Mouse (Mus musculus) CD4-positive helper T cell, adult 2 months (primary cell): Measurements from ENCODE around the gene Rnf41.

Source experiments
- DNase-seq: peaks from one replicate; pipeline ENCODE4 v3.0.0-alpha.2; 2012; ENCODE audit warnings: low read depth, missing footprints, low spot score

Gene Rnf41

DNA sequence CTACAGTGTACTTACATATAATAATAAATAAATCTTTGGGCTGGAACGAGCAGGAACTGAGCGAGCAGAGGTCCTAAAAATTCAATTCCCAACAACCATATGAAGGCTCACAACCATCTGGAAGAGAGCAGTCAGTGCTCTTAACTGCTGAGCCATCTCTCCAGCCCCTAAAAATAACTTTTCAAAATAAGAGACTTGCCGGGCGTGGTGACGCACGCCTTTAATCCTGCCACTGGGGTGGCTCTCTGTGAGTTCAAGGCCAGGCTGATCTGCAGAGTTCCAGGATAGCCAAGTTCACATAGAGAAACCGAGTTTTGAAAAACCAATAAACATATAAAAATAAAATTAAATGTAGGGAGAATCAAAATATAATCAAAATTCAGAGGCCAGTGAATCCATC lies 74.9 kb downstream of the Rnf41 start:
- DNase-seq, result no peak

DNA sequence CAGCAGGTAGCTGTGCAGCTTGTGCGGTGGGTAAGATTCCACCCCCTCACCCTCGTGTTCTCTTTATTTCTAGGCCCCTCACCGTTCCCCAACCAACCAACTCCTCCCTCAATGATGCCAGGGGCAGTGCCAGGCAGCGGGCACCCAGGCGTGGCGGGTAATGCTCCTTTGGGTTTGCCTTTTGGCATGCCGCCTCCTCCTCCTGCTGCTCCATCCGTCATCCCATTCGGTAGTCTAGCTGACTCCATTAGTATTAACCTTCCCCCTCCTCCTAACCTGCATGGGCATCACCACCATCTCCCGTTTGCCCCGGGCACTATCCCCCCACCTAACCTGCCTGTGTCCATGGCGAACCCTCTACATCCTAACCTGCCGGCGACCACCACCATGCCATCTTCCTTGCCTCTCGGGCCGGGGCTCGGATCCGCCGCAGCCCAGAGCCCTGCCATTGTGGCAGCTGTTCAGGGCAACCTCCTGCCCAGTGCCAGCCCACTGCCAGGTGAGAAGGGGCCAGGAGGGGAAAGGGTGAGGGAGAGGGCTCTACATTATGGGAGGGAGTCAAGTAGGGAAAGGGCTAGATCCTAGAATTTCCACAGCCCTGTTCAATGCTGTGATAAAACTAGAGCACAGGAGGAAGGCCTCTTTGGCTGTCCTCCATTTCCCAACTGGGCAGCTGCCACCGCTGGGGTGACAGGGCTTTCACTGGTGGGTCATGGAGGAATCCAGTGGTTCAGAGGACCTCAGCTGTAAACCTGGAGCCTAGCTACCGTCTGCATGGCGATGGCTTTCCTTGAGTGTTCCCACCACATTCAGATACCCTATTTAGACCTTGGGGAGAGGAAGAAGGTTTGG lies 76.6 kb downstream of the Rnf41 start:
- DNase-seq, result no peak

DNA sequence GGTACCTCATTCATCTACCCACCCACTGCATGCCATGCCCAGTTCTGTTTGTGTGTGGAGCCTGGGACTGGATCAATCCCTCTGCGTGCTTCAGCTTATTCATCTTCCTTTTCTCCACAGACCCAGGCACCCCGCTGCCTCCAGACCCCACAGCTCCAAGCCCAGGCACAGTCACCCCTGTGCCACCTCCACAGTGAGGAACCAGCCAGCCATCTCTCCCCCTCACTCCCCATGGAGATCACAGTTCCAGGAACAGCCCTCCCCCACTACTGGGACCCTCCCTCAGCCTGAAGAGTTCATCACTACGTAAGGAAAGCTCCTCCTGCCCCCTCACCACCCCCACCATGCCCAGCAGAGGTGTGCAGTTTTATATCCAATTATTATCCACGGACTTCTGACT lies 77.3 kb downstream of the Rnf41 start:
- DNase-seq, result no peak

DNA sequence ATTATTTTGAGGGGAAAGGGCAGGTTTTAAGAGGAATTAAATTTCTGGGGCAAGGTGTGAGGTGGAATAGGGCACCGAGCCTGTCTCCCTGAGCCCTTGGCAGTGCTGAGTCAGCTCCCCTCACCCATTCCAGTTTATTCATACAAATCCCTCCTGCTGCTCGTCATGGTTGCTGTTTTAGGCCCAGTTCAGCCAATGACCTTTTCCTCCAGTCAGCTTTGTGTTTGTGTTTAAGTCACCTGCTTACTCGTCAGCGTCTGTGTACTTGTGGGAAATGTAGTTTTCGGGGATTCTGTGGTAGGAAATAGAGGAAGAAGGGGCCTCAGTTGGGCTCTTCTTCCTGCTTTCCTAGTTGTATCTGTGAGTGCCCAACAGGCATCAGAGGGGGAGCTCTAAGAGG lies 77.9 kb downstream of the Rnf41 start:
- DNase-seq, result no peak

GRCm38 (mm10) chr10:128489785-128490184 lies 78.3 kb downstream of the Rnf41 start:
- no peak for DNase-seq

GRCm38 (mm10) chr10:128490232-128490631 lies 78.8 kb downstream of the Rnf41 start:
- no peak for DNase-seq

DNA sequence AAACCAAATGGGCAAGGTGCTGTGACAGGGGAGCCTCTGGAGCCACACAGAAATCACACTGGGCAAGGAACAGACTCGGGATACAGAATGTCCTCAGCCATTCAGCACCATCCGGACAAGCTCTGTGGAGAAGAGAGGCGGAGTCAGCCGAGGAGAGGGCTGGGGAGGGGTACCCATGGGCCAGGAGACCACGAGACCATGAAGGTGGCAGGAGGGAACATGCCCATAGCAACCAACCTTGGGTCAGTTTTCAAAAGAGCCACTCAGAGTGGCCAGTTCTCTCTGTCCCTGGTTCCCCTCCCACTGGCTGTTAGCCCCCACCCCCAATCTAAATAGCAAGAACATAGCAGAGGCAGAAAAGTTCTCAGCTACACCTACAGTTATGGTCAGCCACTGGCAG lies 79.5 kb downstream of the Rnf41 start:
- DNase-seq, result no peak
